Mouse (Mus musculus): Measurements from ENCODE around the gene P3h4. TPM values are rescaled to one million over a fixed set of nuclear protein-coding genes. Genes with fewer than 3 reads are reported as not detected.

P3h4 gene
- polyA plus RNA-seq, 2 experiments, result 2.8 TPM

DNA sequence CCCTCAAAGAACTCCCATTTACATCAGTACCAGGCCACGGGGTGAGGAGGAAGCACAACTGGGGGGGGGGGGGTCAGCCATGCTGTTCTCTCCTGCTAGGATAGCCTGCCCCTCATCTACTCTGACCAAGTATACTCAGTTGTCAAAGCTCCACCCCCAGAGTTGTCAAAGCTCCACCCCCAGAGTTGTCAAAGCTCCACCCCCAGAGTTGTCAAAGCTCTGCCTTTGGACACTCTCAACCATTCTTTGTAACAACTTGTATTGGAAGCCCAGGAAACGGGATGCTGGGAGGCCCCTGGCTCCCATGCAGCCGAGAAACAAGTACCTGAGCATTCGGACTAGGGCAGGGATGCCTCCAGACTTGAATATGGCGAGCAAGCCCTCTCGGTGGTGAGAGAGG lies 32.0 kb downstream of the P3h4 start:
- WGBS (ENCODE audit: insufficient replicate concordance), result 60% methylated on average over 6 of the region's 6 CpGs
- TF ChIP-seq EP300 (IDR thresholded peaks at IDR 0.05; ENCODE audit: low read depth), result no peak
- TF ChIP-seq CTCF (IDR thresholded peaks at IDR 0.05; ENCODE audit: low read depth), result no peak
- no peak overlapping the region for H3K9ac ChIP-seq (replicated peaks)
- DNase-seq (ENCODE audit: low read depth in 3 of 3, low spot score in 3 of 3), result no peak
- no peak for ATAC-seq (ENCODE audit: insufficient read depth)
- H3K4me2 ChIP-seq (ENCODE audit: low read depth), result no peak overlapping the region
- no peaks in the 10 kb centered on the region; the same call in 1 of the 2 replicates for H3K36me3 ChIP-seq (replicated peaks; ENCODE audit: control insufficient read depth, insufficient read depth, low read depth)
- H3K4me3 ChIP-seq (ENCODE audit: insufficient read depth in 1 of 2, low read depth in 2 of 2, low read length in 2 of 2), result no peak overlapping the region
- H3K27me3 ChIP-seq (ENCODE audit: control insufficient read depth, insufficient read depth, low read length), result no peaks in the 10 kb centered on the region
- H3K4me1 ChIP-seq (replicated peaks; ENCODE audit: control insufficient read depth in 2 of 2, insufficient read depth in 2 of 2, low read length in 1 of 2), result 0 out of 4 replicates have a peak, but pooled peaks cover 0 to 4% of the 10 kb centered on the region in 2 experiments
- H3K9me3 ChIP-seq (ENCODE audit: control insufficient read depth, low read length), result no peaks in the 10 kb centered on the region
- no peak overlapping the region for H3K27ac ChIP-seq

GRCm38 (mm10) chr11:100379311-100379710 lies 35.3 kb downstream of the P3h4 start:
- no peaks in the 10 kb centered on the region for H3K9me3 ChIP-seq (ENCODE audit: control insufficient read depth, low read length)
- ATAC-seq (ENCODE audit: insufficient read depth) (no peak), DNase-seq (ENCODE audit: low read depth in 3 of 3, low spot score in 3 of 3) (no peak)
- no peak overlapping the region for H3K4me3 ChIP-seq (ENCODE audit: insufficient read depth in 1 of 2, low read depth in 2 of 2, low read length in 2 of 2)
- H3K27ac ChIP-seq, result no peak overlapping the region
- H3K4me2 ChIP-seq (ENCODE audit: low read depth), result no peak overlapping the region
- no peaks in the 10 kb centered on the region for H3K27me3 ChIP-seq (ENCODE audit: control insufficient read depth, insufficient read depth, low read length)
- no peak overlapping the region for H3K9ac ChIP-seq (replicated peaks)
- H3K4me1 ChIP-seq (replicated peaks; ENCODE audit: control insufficient read depth in 2 of 2, insufficient read depth in 2 of 2, low read length in 1 of 2), result no peaks in the 10 kb centered on the region
- H3K36me3 ChIP-seq (replicated peaks; ENCODE audit: control insufficient read depth, insufficient read depth, low read depth), result no peaks in the 10 kb centered on the region; the same call in 1 of the 2 replicates
- WGBS (ENCODE audit: insufficient replicate concordance), result 70% methylated on average over 4 of the region's 4 CpGs
- TF ChIP-seq CTCF (IDR thresholded peaks at IDR 0.05; ENCODE audit: low read depth) (no peak), EP300 (IDR thresholded peaks at IDR 0.05; ENCODE audit: low read depth) (no peak)

- Histone ChIP-seq H3K4me1 (replicated peaks; ENCODE audit: control insufficient read depth in 2 of 2, insufficient read depth in 2 of 2, low read length in 1 of 2) (no peaks in the 10 kb centered on the region), H3K27ac (no peak overlapping the region), H3K27me3 (ENCODE audit: control insufficient read depth, insufficient read depth, low read length) (no peaks in the 10 kb centered on the region), H3K9me3 (ENCODE audit: control insufficient read depth, low read length) (no peaks in the 10 kb centered on the region), H3K4me2 (ENCODE audit: low read depth) (no peak overlapping the region), H3K4me3 (ENCODE audit: insufficient read depth in 1 of 2, low read depth in 2 of 2, low read length in 2 of 2) (no peak overlapping the region), H3K36me3 (replicated peaks; ENCODE audit: control insufficient read depth, insufficient read depth, low read depth) (no peaks in the 10 kb centered on the region; the same call in 1 of the 2 replicates), H3K9ac (replicated peaks) (no peak overlapping the region)
- ATAC-seq (ENCODE audit: insufficient read depth), result no peak
- 68% methylated on average over 5 of the region's 5 CpGs for WGBS (ENCODE audit: insufficient replicate concordance)
- DNase-seq (ENCODE audit: low read depth in 3 of 3, low spot score in 3 of 3), result no peak
- TF ChIP-seq CTCF (IDR thresholded peaks at IDR 0.05; ENCODE audit: low read depth) (no peak), EP300 (IDR thresholded peaks at IDR 0.05; ENCODE audit: low read depth) (no peak)
These were observed 36.2 kb downstream of the P3h4 start for GRCm38 (mm10) chr11:100378446-100378845.

DNA sequence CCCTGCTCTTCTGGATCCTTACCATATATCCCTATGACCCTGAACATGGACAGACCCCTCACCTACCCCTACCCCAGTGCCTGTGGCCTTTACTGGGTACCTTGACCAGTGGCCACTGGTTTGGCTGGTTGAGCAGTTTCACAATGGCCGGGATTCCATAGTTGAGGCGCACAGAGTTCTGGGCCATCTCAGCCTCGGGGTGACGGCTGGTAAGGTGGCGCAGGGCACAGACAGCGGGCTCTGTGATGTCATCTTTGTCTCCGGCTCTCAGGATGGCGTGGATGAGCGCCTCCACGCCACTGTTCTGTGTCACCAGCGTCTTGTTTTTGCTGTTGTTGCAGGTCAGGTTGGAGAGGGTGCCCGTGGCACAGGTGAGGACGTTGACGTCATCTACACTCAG lies 36.6 kb downstream of the P3h4 start:
- TF ChIP-seq CTCF (IDR thresholded peaks at IDR 0.05; ENCODE audit: low read depth) (no peak), EP300 (IDR thresholded peaks at IDR 0.05; ENCODE audit: low read depth) (no peak)
- no peak overlapping the region for H3K4me2 ChIP-seq (ENCODE audit: low read depth)
- no peaks in the 10 kb centered on the region; the same call in 1 of the 2 replicates for H3K36me3 ChIP-seq (replicated peaks; ENCODE audit: control insufficient read depth, insufficient read depth, low read depth)
- 76% methylated on average over 14 of the region's 14 CpGs for WGBS (ENCODE audit: insufficient replicate concordance)
- H3K27me3 ChIP-seq (ENCODE audit: control insufficient read depth, insufficient read depth, low read length), result no peaks in the 10 kb centered on the region
- no peak overlapping the region for H3K4me3 ChIP-seq (ENCODE audit: insufficient read depth in 1 of 2, low read depth in 2 of 2, low read length in 2 of 2)
- DNase-seq (ENCODE audit: low read depth in 3 of 3, low spot score in 3 of 3) (no peak), ATAC-seq (ENCODE audit: insufficient read depth) (no peak)
- H3K9me3 ChIP-seq (ENCODE audit: control insufficient read depth, low read length), result no peaks in the 10 kb centered on the region
- H3K9ac ChIP-seq (replicated peaks), result no peak overlapping the region
- no peaks in the 10 kb centered on the region for H3K4me1 ChIP-seq (replicated peaks; ENCODE audit: control insufficient read depth in 2 of 2, insufficient read depth in 2 of 2, low read length in 1 of 2)
- H3K27ac ChIP-seq, result no peak overlapping the region

DNA sequence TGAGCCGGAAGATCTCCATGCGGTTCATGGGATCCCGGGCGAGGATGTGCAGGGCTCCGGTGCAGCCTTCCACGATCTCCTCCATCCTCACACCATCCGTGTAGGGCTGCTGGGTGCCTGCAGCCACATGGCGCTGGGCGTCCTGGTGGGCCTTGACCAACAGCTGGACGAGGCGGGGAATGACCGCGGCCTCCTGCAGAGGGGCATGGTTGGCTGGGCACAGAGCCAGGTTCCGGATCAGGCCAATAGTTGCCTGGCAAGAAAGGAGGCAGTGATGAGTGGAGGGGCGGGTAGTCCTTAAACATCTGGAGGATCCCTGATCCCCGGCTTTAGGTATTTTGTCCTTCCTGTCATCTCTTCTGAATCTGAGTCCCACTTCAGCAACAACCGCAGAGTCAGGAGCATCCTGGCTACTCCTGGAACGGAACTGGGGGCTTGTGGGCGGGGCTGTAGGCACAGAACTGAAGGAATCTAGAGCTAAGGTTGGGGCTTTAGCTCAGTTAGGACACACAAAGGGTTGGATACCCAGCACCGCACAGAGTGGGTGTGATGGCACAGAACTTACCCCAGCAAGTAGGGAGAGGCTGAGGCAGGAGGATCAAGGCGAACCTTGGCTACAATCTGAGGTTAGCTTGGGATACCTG lies 37.8 kb downstream of the P3h4 start:
- ATAC-seq (ENCODE audit: insufficient read depth) (no peak), DNase-seq (ENCODE audit: low read depth in 3 of 3, low spot score in 3 of 3) (no peak)
- 80% methylated on average over 21 of the region's 21 CpGs for WGBS (ENCODE audit: insufficient replicate concordance)
- Histone ChIP-seq H3K4me3 (ENCODE audit: insufficient read depth in 1 of 2, low read depth in 2 of 2, low read length in 2 of 2) (no peak overlapping the region), H3K4me2 (ENCODE audit: low read depth) (no peak overlapping the region), H3K36me3 (replicated peaks; ENCODE audit: control insufficient read depth, insufficient read depth, low read depth) (no peaks in the 10 kb centered on the region), H3K9me3 (ENCODE audit: control insufficient read depth, low read length) (no peaks in the 10 kb centered on the region), H3K27ac (no peak overlapping the region), H3K9ac (replicated peaks) (no peak overlapping the region), H3K4me1 (replicated peaks; ENCODE audit: control insufficient read depth in 2 of 2, insufficient read depth in 2 of 2, low read length in 1 of 2) (no peaks in the 10 kb centered on the region), H3K27me3 (ENCODE audit: control insufficient read depth, insufficient read depth, low read length) (no peaks in the 10 kb centered on the region)
- TF ChIP-seq EP300 (IDR thresholded peaks at IDR 0.05; ENCODE audit: low read depth) (no peak), CTCF (IDR thresholded peaks at IDR 0.05; ENCODE audit: low read depth) (no peak)

Measured in liver, embryonic 14.5 days (tissue).